Mouse (Mus musculus) cerebellum, adult 9-10 months (tissue): ENCODE results near the gene Capn2.

Source experiments
- DNase-seq: peaks from one replicate; pipeline ENCODE4 v3.0.0; 2022

The Capn2 gene

DNA sequence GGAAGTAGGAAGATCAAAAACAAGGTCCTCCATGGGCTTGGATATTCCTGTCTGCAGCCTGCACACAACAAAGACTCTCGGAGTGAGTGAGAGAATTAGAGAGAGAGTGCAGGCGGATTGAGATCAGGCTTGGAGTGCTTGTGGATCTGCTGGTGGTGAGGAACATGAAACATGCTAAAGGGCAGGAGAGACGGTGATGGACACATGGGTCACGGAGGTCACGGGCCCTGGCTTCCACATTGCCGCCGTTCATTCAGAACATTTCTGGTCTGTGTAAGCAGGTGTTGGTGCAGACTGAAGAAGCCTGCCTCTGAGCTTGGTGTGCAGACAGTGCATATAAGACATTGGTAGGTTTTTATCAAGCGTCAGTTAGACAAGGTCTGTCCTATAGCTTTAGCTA, 58.0 kb downstream of the Capn2 start:
- no peak for DNase-seq

DNA sequence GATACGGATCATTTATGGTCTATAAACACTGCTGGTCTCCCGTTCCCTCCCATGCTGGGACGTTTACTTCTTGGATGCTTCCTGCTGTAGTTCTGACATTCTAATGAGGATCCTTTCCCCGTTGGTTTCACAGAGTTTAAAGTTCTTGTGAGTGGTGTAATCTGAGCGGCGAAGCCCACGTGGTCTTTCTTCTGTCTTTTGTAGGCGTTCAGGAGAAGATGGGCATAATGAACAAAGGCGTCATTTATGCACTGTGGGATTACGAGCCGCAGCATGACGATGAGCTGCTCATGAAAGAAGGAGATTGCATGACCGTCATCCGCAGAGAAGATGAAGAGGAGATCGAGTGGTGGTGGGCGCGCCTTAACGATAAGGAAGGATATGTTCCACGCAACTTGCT, 58.9 kb downstream of the Capn2 start:
- DNase-seq, result no peak

DNA sequence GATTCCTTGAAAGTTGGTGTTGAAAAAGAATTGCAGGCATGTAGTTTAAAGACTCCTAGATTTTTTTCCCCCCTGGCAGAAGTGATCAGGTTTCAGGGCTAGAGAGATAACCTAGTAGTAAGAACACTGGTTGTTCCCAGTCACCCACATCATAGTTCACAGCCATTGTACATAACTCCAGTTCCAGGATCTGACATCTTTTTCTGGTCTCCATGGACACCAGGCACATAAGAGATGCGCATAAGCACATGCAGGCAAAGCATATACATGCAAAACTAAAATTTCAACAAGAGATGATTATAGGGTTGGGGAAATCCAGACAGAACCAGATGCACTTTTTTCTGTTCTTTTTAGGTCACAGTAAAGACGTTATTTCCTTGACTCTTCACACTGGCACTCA, 62.3 kb downstream of the Capn2 start:
- DNase-seq, result no peak

- DNase-seq, result no peak
Measured at GRCm38 (mm10) chr1:182452473-182452872, 64.9 kb downstream of the Capn2 start.

DNA sequence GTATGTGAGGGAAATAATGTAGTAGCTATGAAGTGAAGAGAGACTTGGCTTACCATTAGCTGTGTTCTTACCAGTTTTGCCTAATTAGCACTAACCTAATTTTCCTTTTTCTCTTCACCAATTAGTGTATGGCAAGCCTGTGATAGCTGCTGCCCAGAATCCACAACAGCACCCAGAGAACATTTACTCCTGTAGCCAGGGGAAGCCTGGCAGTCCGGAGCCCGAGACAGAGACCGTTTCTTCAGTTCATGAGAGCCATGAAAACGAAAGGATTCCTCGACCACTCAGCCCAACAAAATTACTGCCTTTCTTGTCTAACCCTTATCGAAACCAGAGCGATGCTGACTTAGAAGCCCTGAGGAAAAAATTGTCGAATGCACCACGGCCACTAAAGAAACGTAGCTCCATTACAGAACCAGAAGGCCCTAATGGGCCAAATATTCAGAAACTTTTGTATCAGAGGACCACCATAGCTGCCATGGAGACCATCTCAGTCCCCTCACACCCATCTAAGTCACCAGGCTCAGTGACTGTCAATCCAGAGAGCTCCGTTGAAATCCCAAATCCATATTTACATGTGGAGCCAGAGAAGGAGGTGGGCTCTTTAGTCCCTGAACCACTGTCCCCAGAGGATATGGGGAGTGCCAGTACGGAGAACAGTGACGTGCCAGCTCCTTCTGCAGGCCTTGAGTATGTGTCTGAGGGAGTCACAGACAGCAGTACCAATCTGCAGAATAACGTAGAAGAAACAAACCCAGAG, 69.0 kb downstream of the Capn2 start:
- no peak for DNase-seq

DNA sequence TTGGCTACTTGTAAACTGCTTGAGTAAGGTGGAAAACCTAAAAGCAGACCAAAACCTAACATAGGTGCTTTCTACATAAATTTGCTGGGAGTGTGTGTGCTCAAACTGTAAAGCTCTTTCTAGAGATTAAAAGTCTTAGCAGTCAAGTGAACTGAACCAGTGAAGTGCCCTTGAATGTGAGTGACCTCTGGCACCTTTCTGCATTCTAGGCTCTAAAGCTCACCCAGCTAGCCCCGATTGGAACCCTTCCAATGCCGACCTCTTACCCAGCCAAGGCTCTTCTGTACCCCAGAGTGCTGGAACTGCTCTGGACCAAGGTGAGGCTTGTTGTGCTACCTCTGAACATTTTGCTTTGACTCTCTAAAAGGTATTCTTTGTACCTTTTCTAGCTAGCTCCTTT, 73.3 kb downstream of the Capn2 start:
- no peak for DNase-seq

DNA sequence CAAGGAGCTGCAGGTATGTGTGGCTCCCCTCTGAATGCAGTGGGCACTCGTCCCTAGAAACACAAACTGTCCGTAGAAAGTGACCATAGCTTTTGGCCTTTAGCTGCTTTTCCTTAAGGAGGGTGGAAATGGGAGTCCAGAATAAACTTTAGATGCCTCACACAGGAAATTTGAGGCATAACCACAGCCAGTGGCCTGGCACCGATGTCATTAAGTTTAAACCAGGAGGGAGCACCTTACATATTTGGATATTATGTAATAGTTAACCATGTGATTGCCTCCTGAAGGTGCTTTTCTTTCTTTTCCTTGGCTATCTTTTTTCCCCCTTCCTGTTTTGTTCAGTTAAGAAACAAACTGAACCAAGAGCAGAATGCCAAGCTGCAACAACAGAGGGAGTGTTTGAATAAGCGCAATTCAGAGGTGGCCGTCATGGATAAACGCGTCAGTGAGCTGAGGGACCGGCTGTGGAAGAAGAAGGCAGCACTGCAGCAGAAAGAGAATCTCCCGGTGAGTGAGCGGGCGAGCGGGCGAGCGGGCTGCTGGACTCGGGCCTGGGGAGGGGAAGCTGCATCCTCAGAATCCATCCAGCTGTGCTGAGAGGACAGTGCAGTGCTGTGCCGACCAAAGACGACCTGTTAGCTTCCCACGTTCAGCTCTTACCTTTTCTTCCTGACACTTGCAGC, 75.5 kb downstream of the Capn2 start:
- DNase-seq, result no peak

- no peak for DNase-seq
Measured at GRCm38 (mm10) chr1:182439546-182440222, 77.7 kb downstream of the Capn2 start.

- DNase-seq, result no peak
Measured at GRCm38 (mm10) chr1:182436746-182437145, 80.7 kb downstream of the Capn2 start.

DNA sequence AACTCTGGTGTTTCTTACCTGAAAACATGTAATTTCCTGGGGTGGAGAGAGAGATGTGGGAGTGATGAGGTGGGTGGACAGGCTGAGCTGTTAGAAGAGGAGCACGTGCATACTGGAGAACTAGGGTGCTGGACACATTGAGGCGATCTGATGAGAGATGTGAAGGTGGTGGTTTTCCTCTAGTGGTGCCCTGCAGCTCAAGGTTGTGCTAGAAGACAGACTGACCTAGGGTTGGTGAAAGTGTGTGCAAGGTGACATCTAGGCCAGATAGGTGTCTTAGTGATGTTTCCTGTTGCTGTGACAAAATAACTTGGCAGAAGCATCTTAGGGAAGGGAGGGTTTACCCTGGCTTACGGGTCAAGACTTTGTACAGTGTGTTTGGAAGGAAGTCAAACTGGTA, 85.3 kb downstream of the Capn2 start:
- DNase-seq, result no peak

DNA sequence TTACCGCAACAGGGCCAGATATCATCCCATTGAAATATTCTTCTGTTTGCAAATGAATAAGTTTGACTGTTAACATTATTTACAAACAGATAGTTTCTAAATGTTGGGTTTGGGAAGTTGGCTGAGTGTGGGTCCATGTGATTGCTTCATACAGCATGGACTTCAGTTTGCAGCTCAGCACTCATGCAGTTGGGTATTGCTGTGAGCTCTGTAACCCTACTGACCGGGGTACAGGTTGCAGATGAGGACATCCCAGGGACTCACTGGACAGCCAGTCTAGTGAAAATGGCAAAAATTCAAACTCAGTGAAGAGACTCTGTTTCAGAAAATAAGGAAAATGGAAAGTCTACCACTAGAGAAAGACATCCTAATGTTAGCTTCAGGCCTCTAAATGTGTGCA, 86.7 kb downstream of the Capn2 start:
- no peak for DNase-seq

- DNase-seq, result no peak
Measured at GRCm38 (mm10) chr1:182429826-182430225, 87.6 kb downstream of the Capn2 start.

DNA sequence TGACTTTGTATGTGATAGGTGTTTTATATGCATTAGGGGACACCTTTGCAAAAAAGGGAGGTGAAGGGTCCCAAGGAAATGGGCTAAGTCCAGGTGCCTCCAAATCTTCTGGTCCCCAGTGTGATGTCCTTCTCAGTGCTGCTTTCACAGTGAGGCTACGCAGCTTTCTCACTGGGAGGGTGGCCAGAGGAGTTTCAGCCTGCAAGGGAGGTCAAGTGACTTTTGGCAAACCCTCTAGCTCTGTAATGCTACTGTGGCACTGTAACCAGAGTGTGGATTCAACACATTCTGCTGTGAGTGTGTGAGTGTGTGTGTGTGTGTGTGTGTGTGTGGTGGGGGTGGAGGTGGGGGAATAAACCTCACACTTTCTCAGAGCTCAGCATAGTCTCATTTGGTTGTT, 90.0 kb downstream of the Capn2 start:
- no peak for DNase-seq

DNA sequence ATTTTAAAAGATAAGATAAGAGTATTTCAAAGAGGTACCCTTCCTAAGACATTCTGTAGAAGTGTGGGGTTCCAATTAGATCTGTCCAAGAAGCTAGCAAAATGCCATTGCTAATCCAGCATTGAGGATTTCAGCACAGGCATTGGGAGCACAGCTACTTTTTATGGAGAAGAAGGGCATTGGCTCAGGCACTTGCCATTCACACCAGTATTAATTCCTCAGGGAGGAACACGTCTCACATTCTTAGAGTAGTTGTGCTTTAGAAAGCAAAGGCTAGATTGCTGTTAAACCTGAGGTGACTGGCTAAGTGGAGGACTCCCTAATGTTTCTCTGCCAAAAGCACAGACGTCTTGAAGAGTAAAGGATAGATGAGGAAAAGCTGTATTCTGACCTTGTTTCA, 91.0 kb downstream of the Capn2 start:
- DNase-seq, result no peak

DNA sequence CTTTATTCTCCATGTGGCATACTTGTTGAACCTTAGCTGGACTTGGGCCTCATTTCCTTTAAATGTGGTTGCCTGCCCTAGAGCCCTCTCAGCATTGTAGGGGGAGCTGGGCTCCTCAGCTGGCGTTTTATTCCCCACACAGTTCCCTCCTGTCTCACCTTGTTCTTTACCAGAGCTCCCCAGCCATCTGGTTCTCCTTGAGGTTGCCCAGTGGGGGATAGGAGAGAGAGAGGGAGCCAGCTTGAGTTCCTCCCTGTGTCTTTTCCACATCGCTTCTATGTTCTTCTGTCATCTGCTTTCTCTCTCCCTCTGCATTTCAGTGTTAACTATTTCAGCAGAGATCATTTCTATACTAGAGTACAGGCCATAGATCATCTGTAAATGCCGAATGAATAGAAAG, 92.2 kb downstream of the Capn2 start:
- peak; percentile 52 for DNase-seq

GRCm38 (mm10) chr1:182424274-182424673, 93.1 kb downstream of the Capn2 start:
- DNase-seq, result no peak

DNA sequence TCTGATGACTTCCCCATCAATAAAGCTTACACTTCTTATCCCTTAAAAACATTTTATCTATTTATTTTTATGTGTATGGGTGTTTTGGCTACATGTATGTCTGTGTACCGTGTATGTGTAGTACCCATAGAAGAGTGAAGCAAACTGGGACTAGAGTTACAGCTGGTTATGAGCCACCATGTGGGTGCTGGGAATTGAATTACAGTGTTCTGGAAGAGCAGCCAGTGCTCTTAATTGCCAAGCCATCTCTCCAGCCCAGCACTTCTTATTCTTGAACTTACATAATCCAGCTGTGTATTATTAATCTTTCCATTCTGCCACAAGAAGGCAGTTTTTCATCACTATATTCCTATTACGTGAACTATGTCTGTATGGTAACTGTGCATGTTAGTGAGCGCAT, 97.9 kb downstream of the Capn2 start:
- no peak for DNase-seq
